Mouse (Mus musculus): ENCODE results near the gene Prr9. TPM values are rescaled to one million over a fixed set of nuclear protein-coding genes. Genes with fewer than 3 reads are reported as not detected.

Prr9 gene
- not detected for total RNA-seq (2021)
- long read RNA-seq, experiment 1 = 0 reads
- long read RNA-seq, experiment 2 = 0 reads

- DNase-seq = no peak
Observed at GRCm38 (mm10) chr3:92123847-92124246, at the start of gene Prr9. TSS of gene Prr9 (minus strand) at chr3:92123947.

GRCm38 (mm10) chr3:92169847-92170246, 46.1 kb upstream of the Prr9 start:
- DNase-seq = no peak

- DNase-seq = peak; percentile 75
Observed at GRCm38 (mm10) chr3:92153322-92153721, 29.6 kb upstream of the Prr9 start.

GRCm38 (mm10) chr3:92150631-92151277, 27.0 kb upstream of the Prr9 start:
- peak; percentile 60 for DNase-seq

- no peak for DNase-seq
Observed at GRCm38 (mm10) chr3:92147913-92148312, 24.2 kb upstream of the Prr9 start.

GRCm38 (mm10) chr3:92147420-92147819, 23.7 kb upstream of the Prr9 start:
- peak; percentile 6 for DNase-seq

- no peak for DNase-seq
Observed at GRCm38 (mm10) chr3:92142644-92143043, 18.9 kb upstream of the Prr9 start, which contains the start of gene Lelp1. TSS of gene Lelp1 (minus strand) at chr3:92142744.

- DNase-seq = peak; percentile 16
Observed at GRCm38 (mm10) chr3:92120902-92121301, 2.8 kb downstream of the Prr9 start.

GRCm38 (mm10) chr3:92117930-92118329, 5.8 kb downstream of the Prr9 start:
- peak; percentile 8 for DNase-seq

- no peak for DNase-seq
Observed at GRCm38 (mm10) chr3:92111526-92111925, 12.2 kb downstream of the Prr9 start.

GRCm38 (mm10) chr3:92110790-92111189, 13.0 kb downstream of the Prr9 start:
- DNase-seq = no peak

- DNase-seq = peak; percentile 55
Observed at GRCm38 (mm10) chr3:92106582-92106981, 17.2 kb downstream of the Prr9 start.

- DNase-seq = no peak
Observed at GRCm38 (mm10) chr3:92083042-92083441, 40.7 kb downstream of the Prr9 start, which contains the start of gene Lor. TSS of gene Lor (minus strand) at chr3:92083142.

GRCm38 (mm10) chr3:92081285-92081931, 42.3 kb downstream of the Prr9 start:
- peak; percentile 57 for DNase-seq

GRCm38 (mm10) chr3:92080462-92081284, 43.1 kb downstream of the Prr9 start:
- peak; percentile 85 for DNase-seq

Other genes with a start within 250 kb of the Prr9 start
- not detected for gene Pglyrp3, start 109.4 kb downstream of the Prr9 start, total RNA-seq (2021)
- gene Lor, start 40.8 kb downstream of the Prr9 start, total RNA-seq (2021) = not detected
- gene Lelp1, start 18.8 kb upstream of the Prr9 start, total RNA-seq (2021) = not detected
- not detected for gene Sprr2a1, start 91.9 kb upstream of the Prr9 start, total RNA-seq (2021)
- gene Sprr2a2, start 92.0 kb upstream of the Prr9 start, total RNA-seq (2021) = not detected
- not detected for gene Sprr2a3, start 161.5 kb upstream of the Prr9 start, total RNA-seq (2021)
- not detected for gene Sprr2b, start 192.7 kb upstream of the Prr9 start, total RNA-seq (2021)
- gene Sprr2d, start 215.2 kb upstream of the Prr9 start, total RNA-seq (2021) = not detected
- gene Sprr2e, start 228.2 kb upstream of the Prr9 start, total RNA-seq (2021) = not detected
- gene Sprr2f, start 241.2 kb upstream of the Prr9 start, total RNA-seq (2021) = not detected

Measured in adrenal gland, postnatal 10 days (tissue).